Mouse (Mus musculus): ENCODE data around the gene Tmed4.

Tmed4 gene

GRCm38 (mm10) chr11:6274387-6275093, at the start of gene Tmed4:
Gene Tmed4 (minus strand): TSS chr11:6274870.
- DNase-seq = peak; percentile 97 to 98

- DNase-seq = no peak
Measured at GRCm38 (mm10) chr11:6323348-6323747, 48.7 kb upstream of the Tmed4 start.

GRCm38 (mm10) chr11:6322086-6322485, 47.4 kb upstream of the Tmed4 start:
- DNase-seq = no peak

- DNase-seq = no peak
Measured at GRCm38 (mm10) chr11:6319374-6319773, 44.7 kb upstream of the Tmed4 start.

GRCm38 (mm10) chr11:6318559-6318958, 43.9 kb upstream of the Tmed4 start:
- DNase-seq = no peak

- DNase-seq = no peak
Measured at GRCm38 (mm10) chr11:6316821-6317220, 42.2 kb upstream of the Tmed4 start.

- DNase-seq = no peak
Measured at GRCm38 (mm10) chr11:6313874-6314406, 39.3 kb upstream of the Tmed4 start.

GRCm38 (mm10) chr11:6308181-6308580, 33.5 kb upstream of the Tmed4 start:
- DNase-seq = no peak

GRCm38 (mm10) chr11:6305943-6306430, 31.3 kb upstream of the Tmed4 start:
- no peak for DNase-seq

GRCm38 (mm10) chr11:6302793-6303192, 28.1 kb upstream of the Tmed4 start:
- DNase-seq = no peak

GRCm38 (mm10) chr11:6299435-6299834, 24.8 kb upstream of the Tmed4 start:
- no peak for DNase-seq

GRCm38 (mm10) chr11:6296077-6296476, 21.4 kb upstream of the Tmed4 start:
- DNase-seq = no peak

GRCm38 (mm10) chr11:6294632-6295031, 20.0 kb upstream of the Tmed4 start:
- no peak for DNase-seq

- no peak for DNase-seq
Measured at GRCm38 (mm10) chr11:6293601-6294000, 18.9 kb upstream of the Tmed4 start.

GRCm38 (mm10) chr11:6292988-6293349, 18.3 kb upstream of the Tmed4 start:
- no peak for DNase-seq

- DNase-seq = no peak
Measured at GRCm38 (mm10) chr11:6292116-6292987, 17.7 kb upstream of the Tmed4 start.

- peak; percentile 98 to 99 for DNase-seq
Measured at GRCm38 (mm10) chr11:6291401-6292115, 16.9 kb upstream of the Tmed4 start, which contains the start of gene Ogdh. Gene Ogdh (plus strand): TSS chr11:6291633.

GRCm38 (mm10) chr11:6290883-6291282, 16.2 kb upstream of the Tmed4 start:
- DNase-seq = no peak

GRCm38 (mm10) chr11:6290138-6290537, 15.5 kb upstream of the Tmed4 start:
- no peak for DNase-seq

GRCm38 (mm10) chr11:6282940-6283339, 8.3 kb upstream of the Tmed4 start:
- no peak for DNase-seq

GRCm38 (mm10) chr11:6276466-6276865, 1.8 kb upstream of the Tmed4 start:
- no peak for DNase-seq

- no peak for DNase-seq
Measured at GRCm38 (mm10) chr11:6275094-6275484, 419 bp upstream of the Tmed4 start.

GRCm38 (mm10) chr11:6273607-6274006, 1.1 kb downstream of the Tmed4 start:
- DNase-seq = no peak
